Mouse (Mus musculus): ENCODE data around the gene Hexim1. TPM values are rescaled to one million over a fixed set of nuclear protein-coding genes. Genes with fewer than 3 reads are reported as not detected.

The Hexim1 gene
- total and polyA plus RNA-seq, 2 experiments from 2014 or later: 4.5 to 19.1 TPM

DNA sequence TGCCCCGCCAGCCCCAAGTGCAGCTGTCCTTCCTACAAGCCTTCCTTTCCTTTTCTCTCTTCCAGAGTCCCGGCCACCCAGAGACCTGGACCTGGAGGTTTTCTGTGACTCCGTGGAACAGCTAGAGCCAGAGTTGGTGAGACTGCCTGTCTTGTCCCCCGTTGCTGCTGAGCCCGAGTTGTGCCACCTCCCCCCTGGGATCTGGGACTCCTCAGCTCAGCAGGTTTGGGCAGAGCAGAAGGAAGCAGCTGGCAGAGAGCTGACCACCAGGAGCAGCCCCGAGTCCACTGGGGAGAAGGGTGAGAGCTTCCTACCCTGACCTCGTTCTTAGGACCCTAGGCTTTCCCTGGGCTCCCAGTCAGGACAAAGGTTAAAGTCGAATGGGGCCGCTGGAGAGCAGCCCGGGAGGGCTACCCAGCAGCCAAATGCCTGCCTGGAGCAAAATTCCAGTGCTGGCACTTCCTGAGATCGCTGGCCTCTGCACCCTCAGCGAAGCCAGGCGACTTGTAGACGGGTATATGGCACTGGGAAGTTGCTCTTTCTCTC is 10.8 kb upstream of the Hexim1 start:
- Histone ChIP-seq H3K27me3 (ENCODE audit: insufficient read depth, low read length) (peaks cover 9% of the 10 kb centered on the region), H3K4me1 (ENCODE audit: insufficient read depth, low read length) (no peaks in the 10 kb centered on the region), H3K9me3 (ENCODE audit: low read length) (no peaks in the 10 kb centered on the region), H3K4me2 (ENCODE audit: low read depth, low read length, poor library complexity, severe bottlenecking) (no peak overlapping the region), H3K9ac (replicated peaks; ENCODE audit: low read length, poor library complexity, severe bottlenecking) (no peak overlapping the region), H3K36me3 (ENCODE audit: insufficient read depth, low read length) (no peaks in the 10 kb centered on the region), H3K4me3 (ENCODE audit: low read depth, low read length) (no peak overlapping the region), H3K27ac (ENCODE audit: low read depth, low read length) (no peak overlapping the region)
- no peak for TF ChIP-seq CTCF (IDR thresholded peaks at IDR 0.05)
- WGBS: 63% methylated on average over 14 of the region's 14 CpGs
- ATAC-seq (ENCODE audit: low FRiP score) (no peak), DNase-seq (ENCODE audit: low spot score) (no peak)

GRCm38 (mm10) chr11:103105810-103106209 is 10.2 kb upstream of the Hexim1 start:
- Histone ChIP-seq H3K4me3 (ENCODE audit: low read depth, low read length) (no peak overlapping the region), H3K4me1 (ENCODE audit: insufficient read depth, low read length) (no peaks in the 10 kb centered on the region), H3K27ac (ENCODE audit: low read depth, low read length) (no peak overlapping the region), H3K9me3 (ENCODE audit: low read length) (no peaks in the 10 kb centered on the region), H3K4me2 (ENCODE audit: low read depth, low read length, poor library complexity, severe bottlenecking) (no peak overlapping the region), H3K27me3 (ENCODE audit: insufficient read depth, low read length) (peaks cover 7% of the 10 kb centered on the region; the same call in 1 of the 2 replicates), H3K9ac (replicated peaks; ENCODE audit: low read length, poor library complexity, severe bottlenecking) (no peak overlapping the region), H3K36me3 (ENCODE audit: insufficient read depth, low read length) (no peaks in the 10 kb centered on the region)
- no peak for TF ChIP-seq CTCF (IDR thresholded peaks at IDR 0.05)
- WGBS: 81% methylated on average over 6 of the region's 6 CpGs
- DNase-seq (ENCODE audit: low spot score): no peak
- no peak for ATAC-seq (ENCODE audit: low FRiP score)

GRCm38 (mm10) chr11:103106386-103106785 is 9.6 kb upstream of the Hexim1 start:
- no peak for DNase-seq (ENCODE audit: low spot score)
- Histone ChIP-seq H3K4me2 (ENCODE audit: low read depth, low read length, poor library complexity, severe bottlenecking) (no peak overlapping the region), H3K9me3 (ENCODE audit: low read length) (no peaks in the 10 kb centered on the region), H3K36me3 (ENCODE audit: insufficient read depth, low read length) (no peaks in the 10 kb centered on the region), H3K27me3 (ENCODE audit: insufficient read depth, low read length) (peaks cover 8% of the 10 kb centered on the region; the same call in 1 of the 2 replicates), H3K4me3 (ENCODE audit: low read depth, low read length) (no peak overlapping the region), H3K27ac (ENCODE audit: low read depth, low read length) (no peak overlapping the region), H3K9ac (replicated peaks; ENCODE audit: low read length, poor library complexity, severe bottlenecking) (no peak overlapping the region), H3K4me1 (ENCODE audit: insufficient read depth, low read length) (no peaks in the 10 kb centered on the region)
- ATAC-seq (ENCODE audit: low FRiP score): no peak
- 68% methylated on average over 4 of the region's 4 CpGs for WGBS
- TF ChIP-seq CTCF (IDR thresholded peaks at IDR 0.05): no peak

DNA sequence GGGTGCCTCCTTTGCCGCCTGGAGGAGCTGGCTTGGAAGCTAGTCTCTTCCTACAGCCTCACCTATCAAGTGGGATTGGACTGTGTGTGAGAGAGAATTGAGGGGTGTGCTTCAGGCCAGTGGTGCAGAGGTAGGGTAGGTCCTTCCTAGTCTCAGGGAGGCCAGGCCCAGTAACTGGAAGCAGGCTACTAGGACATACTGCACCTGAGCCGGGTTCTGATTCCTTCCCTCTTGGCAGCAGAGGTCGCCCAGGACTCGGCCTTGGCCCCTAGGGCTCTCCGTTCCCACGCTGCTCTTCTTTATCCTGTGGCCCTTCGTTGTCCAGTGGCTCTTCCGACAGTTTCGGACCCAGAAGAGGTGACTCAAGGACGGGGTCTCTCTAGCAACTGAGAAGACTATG is 4.7 kb upstream of the Hexim1 start:
- Histone ChIP-seq H3K9ac (replicated peaks; ENCODE audit: low read length, poor library complexity, severe bottlenecking) (no peak overlapping the region), H3K4me1 (ENCODE audit: insufficient read depth, low read length) (peaks cover 5% of the 10 kb centered on the region), H3K4me3 (ENCODE audit: low read depth, low read length) (no peak overlapping the region)

DNA sequence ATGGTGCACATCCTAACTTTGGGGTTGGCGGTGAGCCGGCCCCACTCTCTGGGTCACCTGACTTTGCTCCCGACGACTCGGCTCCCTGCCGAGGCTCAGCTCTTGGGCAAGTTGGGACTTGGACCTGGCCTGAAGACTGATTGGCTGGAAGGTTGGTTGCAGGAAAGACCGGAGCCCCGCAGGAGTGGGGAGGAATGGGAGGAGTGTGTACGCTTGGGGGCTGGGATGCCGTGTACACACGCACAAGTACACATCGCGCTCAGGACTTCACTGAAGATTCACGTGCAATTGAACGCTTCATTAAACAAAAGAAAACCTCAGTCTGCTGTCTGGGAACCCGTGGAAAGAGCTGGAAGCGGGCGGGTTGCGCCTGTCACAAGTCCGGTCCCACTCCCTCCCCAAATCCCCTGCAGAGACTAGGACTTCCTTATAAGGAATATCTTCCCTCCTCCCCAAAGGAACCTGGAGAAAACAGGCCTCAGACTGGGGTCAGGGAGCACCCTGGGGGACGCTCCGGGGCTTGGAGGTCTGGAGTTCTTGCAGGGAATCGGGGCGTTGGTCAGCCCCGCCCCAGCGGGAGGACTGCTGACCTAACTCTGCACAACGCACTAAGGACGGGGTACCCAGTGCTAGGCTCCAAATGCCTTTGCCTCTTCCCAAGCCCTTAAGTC is 4.0 kb upstream of the Hexim1 start:
- DNase-seq (ENCODE audit: low spot score) (no peak), ATAC-seq (ENCODE audit: low FRiP score) (no peak)
- TF ChIP-seq CTCF (IDR thresholded peaks at IDR 0.05): no peak
- Histone ChIP-seq H3K9me3 (ENCODE audit: low read length) (no peaks in the 10 kb centered on the region), H3K27ac (ENCODE audit: low read depth, low read length) (no peak overlapping the region), H3K36me3 (ENCODE audit: insufficient read depth, low read length) (no peaks in the 10 kb centered on the region), H3K4me1 (ENCODE audit: insufficient read depth, low read length) (peaks cover 5% of the 10 kb centered on the region), H3K9ac (replicated peaks; ENCODE audit: low read length, poor library complexity, severe bottlenecking) (0 out of 2 replicates have a peak overlapping the region, but pooled peaks have one; percentile 13), H3K27me3 (ENCODE audit: insufficient read depth, low read length) (peaks cover 13% of the 10 kb centered on the region; the same call in 1 of the 2 replicates), H3K4me2 (ENCODE audit: low read depth, low read length, poor library complexity, severe bottlenecking) (peak overlapping the region; percentile 52), H3K4me3 (ENCODE audit: low read depth, low read length) (peak overlapping the region; percentile 25)
- WGBS: 2% methylated on average over 27 of the region's 28 CpGs

More for the DNA sequence above, 4.7 kb upstream of the Hexim1 start:
- Histone ChIP-seq H3K27ac (ENCODE audit: low read depth, low read length) (no peak overlapping the region), H3K9me3 (ENCODE audit: low read length) (no peaks in the 10 kb centered on the region), H3K27me3 (ENCODE audit: insufficient read depth, low read length) (peaks cover 13% of the 10 kb centered on the region; the same call in 1 of the 2 replicates), H3K36me3 (ENCODE audit: insufficient read depth, low read length) (no peaks in the 10 kb centered on the region), H3K4me2 (ENCODE audit: low read depth, low read length, poor library complexity, severe bottlenecking) (peak overlapping the region; percentile 52)
- no peak for ATAC-seq (ENCODE audit: low FRiP score)
- TF ChIP-seq CTCF (IDR thresholded peaks at IDR 0.05): no peak
- no peak for DNase-seq (ENCODE audit: low spot score)
- 20% methylated on average over 10 of the region's 10 CpGs for WGBS

DNA sequence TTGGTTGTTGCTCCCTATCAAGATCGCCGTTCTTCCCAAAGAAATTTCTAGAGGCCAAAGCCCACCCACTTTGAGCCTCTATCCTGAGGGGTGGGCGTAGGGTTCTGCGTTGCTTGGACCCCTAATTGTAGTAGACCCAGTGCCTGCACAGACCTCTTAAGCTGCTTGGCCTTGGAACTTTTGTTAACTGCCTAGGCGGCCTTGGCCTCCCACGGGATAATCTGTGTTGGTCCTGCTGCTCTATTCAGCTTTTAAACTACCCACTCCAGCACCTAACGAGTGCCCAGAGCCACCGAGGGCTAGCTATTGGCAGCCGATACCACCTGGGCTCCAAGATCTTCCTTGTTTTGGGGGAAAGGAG is 3.5 kb upstream of the Hexim1 start:
- Histone ChIP-seq H3K27me3 (ENCODE audit: insufficient read depth, low read length) (peaks cover 13% of the 10 kb centered on the region; the same call in 1 of the 2 replicates), H3K4me3 (ENCODE audit: low read depth, low read length) (peak overlapping the region; percentile 25; the same call in 1 of the 2 replicates), H3K27ac (ENCODE audit: low read depth, low read length) (no peak overlapping the region), H3K9ac (replicated peaks; ENCODE audit: low read length, poor library complexity, severe bottlenecking) (no peak overlapping the region), H3K4me2 (ENCODE audit: low read depth, low read length, poor library complexity, severe bottlenecking) (peak overlapping the region; percentile 52), H3K4me1 (ENCODE audit: insufficient read depth, low read length) (peaks cover 5% of the 10 kb centered on the region), H3K36me3 (ENCODE audit: insufficient read depth, low read length) (no peaks in the 10 kb centered on the region), H3K9me3 (ENCODE audit: low read length) (no peaks in the 10 kb centered on the region)
- DNase-seq (ENCODE audit: low spot score) (no peak), ATAC-seq (ENCODE audit: low FRiP score) (no peak)
- 13% methylated on average over 9 of the region's 9 CpGs for WGBS
- TF ChIP-seq CTCF (IDR thresholded peaks at IDR 0.05): no peak

All from midbrain, postnatal 0 days (tissue).